Mouse (Mus musculus) lung, postnatal 25 days (tissue): ENCODE measurements at regions not wholly inside any gene's neighbourhood (a gene's known extent, or its start where the extent isn't known, plus 50 kb on each side); places are given as distances from the start of the nearest gene placed in this dataset.
"Not testable (repeated sequence)": the region's sequence is repeated elsewhere in the genome, so short reads cannot be mapped to it uniquely, and the experiment has no call there.

ENCODE experiments used
- DNase-seq: peaks from one replicate; pipeline ENCODE4 v3.0.0; 2022; ENCODE audit warnings: low spot score

DNA sequence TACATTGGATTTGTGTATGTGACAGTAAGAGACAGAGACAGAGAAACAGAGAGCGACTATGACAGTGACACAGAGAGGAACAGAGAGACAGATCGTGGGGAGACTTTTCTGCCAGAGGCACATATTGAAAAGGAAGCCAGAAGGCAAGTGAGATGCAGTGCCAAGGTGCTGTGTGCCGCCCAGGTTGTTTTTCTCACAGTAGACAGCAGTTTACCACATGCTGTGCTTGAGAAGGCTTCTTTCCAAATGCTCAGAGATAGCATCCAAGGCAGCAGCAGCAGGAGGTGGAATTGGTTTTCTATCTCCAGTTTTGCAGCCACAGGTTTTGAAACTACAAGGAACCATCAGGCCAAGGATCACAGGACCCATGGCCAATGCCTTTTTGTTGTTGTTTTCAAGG is 466.5 kb downstream of the Lrfn5 start:
- no peak for DNase-seq

DNA sequence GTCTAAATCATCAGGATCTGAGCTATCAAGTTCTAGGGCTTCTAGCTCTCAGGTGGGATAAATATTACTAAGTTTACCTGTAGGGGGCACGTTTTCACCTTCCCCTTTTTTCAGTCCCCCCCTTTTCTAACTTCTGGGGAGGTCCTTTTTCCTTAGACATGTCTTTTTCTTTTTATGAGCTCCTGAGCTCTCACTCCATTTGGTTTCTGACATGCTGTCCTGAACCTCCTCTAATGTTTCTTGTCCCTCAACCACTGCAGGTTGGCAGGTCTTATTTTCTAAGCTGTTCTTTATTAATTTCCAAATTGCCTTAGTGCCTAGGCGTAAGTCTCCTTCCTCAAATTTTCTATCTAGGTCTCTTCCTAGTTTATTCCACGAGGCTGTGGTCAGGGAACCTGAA is 470.9 kb downstream of the Lrfn5 start:
- DNase-seq, result not testable (repeated sequence)

DNA sequence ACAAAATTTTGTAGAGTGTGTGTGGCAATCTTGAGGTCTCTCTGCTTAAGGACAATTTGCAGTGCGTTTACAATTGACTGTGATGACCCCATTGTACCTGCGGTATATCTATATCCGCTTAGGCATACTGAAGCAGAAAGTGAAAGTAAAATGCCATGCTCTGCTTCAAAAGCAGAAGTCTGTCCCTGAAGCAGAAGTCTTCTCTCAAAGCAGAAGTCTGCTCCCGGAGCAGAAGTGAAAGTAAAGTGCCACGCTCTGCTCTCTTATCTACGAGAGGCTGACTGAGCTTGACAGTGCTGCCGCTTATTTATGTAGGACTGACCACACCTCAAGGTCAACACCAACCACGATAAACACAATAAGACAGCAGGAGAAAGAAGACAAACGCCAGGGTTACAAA is 471.3 kb downstream of the Lrfn5 start:
- DNase-seq, result peak; percentile 10

DNA sequence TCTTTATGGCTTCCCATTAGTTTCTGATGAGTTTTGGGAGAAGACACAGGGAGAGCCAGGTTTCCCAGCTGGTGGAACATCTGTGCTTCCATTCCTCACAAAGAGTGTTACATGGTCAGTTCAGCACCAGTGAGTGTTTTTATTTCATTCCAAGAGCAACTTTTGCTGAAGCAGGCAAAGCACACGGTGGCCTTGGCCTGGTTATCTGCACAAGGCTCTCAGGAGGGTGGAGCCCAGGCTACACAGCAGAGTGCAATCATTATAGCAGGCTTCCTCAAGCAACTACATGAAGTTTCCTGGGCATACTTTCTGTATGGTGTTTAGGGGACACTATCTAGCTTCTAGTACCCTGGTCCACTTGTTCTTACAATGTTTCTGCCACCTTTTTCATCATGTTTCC is 490.4 kb downstream of the Lrfn5 start:
- DNase-seq, result no peak

DNA sequence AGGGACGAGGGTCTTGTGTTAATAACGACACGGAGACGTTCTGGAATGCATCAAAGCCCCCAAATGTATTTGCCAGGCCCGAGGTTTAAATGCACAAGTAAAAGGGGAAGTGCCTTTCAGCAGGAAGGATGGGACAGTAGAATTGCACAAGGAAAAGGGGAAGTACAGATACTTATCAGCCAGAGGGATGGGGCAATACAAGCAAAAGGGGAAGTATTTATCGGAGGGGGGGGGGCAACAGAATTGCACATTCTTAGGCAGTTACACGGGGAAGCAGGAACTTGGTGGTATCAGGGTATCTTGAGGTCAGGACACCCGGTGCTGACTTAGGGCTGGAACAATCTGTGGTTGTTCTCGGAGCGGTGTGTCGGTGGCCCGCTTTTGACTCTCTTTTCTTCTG is 494.7 kb downstream of the Lrfn5 start:
- not testable (repeated sequence) for DNase-seq
